Mouse (Mus musculus) lung, postnatal 0 days (tissue): ENCODE data around the gene Mob2.

Experiments used
- CTCF ChIP-seq: IDR thresholded peaks from 2 replicates; pipeline ENCODE4 v1.5.1; 2016; ENCODE audit warnings: antibody characterized with exemption, mild to moderate bottlenecking
- EP300 ChIP-seq: IDR thresholded peaks from 2 replicates; pipeline ENCODE4 v1.6.1; 2016; ENCODE audit warnings: antibody characterized with exemption, mild to moderate bottlenecking, control low read depth

- TF ChIP-seq CTCF, result no peak
- TF ChIP-seq EP300, result no peak
Measured at GRCm38 (mm10) chr7:141960926-141961325, 99.9 kb downstream of the Mob2 start.
